Mouse (Mus musculus) embryonic fibroblast, embryonic 13.5 days (primary cell): ENCODE measurements at regions not wholly inside any gene's neighbourhood (a gene's known extent, or its start where the extent isn't known, plus 50 kb on each side); places are given as distances from the start of the nearest gene placed in this dataset.

Source experiments
- CTCF ChIP-seq: IDR thresholded peaks from 2 replicates; pipeline ENCODE4 v1.5.1; 2011; ENCODE audit warnings: mild to moderate bottlenecking, control low read depth, low read length, moderate library complexity, borderline replicate concordance; ENCODE audit not compliant: insufficient read depth
- POLR2A ChIP-seq: IDR thresholded peaks from 2 replicates; pipeline ENCODE4 v1.6.1; 2011; ENCODE audit warnings: low read depth, mild to moderate bottlenecking, control low read depth, low read length, moderate library complexity

GRCm38 (mm10) chr2:57716754-57717510 is 280.8 kb upstream of the Galnt5 start:
- no peak for TF ChIP-seq POLR2A
- no peak for TF ChIP-seq CTCF
